Mouse (Mus musculus): ENCODE results near the gene Styx.
A peak's percentile ranks its signal among the peaks of the same experiment; 100 is the strongest.

Gene Styx

DNA sequence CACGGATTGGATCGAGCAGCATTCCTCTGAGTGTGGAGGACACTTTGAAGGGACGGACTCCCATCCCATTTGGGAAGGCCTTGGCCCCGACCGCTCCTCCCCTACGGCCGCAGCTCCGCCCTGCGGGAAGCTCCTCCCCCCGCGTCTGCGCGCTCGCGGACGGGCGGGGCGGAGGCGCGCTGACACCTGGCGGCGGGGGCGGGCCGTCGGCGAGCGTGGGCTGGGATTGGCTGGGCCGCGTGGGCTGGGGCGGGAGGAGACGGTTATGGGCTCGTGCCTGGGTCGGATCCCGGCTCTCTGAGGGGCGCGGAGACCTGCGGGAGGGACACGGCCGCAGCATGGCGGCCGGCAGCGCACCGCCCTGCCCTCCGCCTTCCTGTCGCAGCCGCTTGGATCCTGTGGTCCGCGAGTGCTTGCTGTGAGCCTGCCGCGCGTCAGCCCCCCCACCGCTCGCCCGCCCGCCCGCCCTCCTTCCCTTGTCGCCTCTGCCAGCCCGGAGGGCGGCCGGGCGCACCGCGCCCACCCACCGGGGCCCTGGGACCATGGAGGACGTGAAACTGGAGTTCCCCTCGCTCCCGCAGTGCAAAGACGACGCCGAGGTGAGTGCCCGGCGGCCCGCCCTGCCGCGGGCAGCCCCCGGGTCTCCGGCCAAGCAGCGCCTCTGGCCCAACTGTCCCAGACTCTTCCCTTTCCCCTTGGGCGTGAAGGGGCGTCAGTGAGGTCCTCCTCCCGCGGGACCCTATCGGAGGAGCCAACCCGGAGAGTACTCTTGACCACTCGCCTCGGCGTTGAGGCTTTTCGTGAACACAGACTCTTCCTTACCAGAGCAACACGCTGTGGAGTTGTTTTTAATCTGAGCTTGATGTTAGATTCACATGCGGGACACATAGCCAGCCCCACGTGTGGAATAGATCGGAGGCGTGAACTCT is at the start of gene Styx:
Gene Styx, plus strand, starts transcription at position 163 of the 929 bp plus-strand sequence.
- peak; percentile 91 to 97 for DNase-seq

DNA sequence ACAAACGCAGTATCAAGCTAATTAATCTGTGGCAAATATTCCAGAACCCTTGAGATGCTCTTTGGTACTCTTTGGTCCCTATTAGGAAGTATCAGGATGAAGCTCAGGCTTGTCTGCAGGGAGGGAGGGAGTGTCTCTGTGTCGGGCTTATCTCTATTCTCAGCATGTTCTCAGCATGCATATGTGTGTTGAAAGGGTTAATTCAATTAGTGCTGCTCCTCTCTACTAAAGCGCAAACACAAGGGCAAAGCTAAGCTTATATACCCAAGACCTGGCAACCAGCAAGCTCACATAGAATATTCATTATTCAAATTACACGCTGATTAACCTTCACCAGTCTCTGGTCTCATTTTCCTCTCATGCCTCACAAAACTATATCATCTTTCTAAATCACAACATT is 47.0 kb upstream of the Styx start:
- DNase-seq, result no peak

DNA sequence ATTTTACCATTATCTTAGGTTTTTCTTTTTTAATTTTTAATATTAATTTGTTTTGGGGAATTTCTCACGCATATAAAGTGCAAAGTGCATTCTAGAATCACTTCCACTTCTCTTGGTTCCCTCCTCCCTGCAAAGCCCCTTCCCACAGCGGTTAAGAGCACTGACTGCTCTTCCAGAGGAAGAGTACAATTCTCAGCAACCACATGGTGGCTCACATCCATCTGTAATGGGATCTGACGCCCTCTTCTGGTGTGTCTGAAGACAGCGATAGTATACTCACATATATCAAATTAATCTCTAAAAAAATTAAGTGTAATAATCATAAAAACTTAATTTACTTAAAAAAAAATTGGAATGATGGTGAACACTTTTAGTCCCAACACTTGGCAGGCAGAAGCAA is 46.5 kb upstream of the Styx start:
- DNase-seq, result no peak

DNA sequence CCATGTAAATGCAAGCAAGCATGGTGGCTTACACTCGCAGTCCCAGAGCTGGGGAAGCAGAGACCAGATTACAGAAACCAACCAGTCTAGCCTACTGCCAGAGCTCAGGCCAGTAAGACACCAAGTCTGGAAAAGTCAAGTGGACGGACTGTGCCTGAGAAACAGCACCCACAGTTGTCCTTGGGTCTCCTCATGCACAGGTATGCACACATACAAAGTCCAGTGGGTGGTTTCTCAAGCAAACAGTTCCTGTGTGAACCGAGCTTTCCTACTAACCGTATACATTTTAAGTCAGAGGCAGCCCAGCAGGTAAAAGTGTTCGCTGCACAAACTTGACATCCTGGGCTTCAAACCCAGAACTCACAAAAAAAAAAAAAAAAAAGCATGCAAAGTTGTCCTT is 45.0 kb upstream of the Styx start:
- no peak for DNase-seq

DNA sequence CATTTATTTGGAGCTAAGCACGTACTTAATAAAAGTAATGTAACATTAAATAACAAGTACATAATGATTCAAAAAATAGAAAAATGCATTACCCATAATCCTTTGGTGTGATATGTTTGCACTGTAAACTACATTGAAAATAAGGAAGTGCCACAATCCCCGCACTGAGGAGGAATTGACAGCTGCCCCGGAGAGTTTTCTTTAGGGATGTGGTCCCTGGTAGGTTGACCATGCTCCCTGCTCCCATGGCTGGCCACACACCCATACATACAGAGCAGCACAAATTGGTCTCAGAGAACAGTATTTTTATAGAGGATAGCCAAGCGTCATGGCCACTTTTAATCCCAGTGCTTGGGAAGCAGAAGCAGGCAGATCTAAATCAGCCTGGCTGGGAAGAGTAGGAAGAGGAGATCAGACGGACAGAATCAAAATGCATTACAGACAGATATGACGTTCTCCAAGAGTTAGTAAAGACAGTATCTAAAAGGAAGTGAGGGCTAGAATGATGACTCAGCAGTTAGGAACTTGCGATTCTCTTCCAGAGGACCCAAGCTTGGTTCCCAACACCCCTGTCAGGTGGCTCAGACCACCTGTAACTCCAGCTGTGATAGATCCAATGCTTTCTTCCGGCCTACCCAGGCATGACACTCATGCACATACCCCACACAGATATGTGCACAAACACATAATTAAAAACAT is 43.1 kb upstream of the Styx start:
- no peak for DNase-seq

DNA sequence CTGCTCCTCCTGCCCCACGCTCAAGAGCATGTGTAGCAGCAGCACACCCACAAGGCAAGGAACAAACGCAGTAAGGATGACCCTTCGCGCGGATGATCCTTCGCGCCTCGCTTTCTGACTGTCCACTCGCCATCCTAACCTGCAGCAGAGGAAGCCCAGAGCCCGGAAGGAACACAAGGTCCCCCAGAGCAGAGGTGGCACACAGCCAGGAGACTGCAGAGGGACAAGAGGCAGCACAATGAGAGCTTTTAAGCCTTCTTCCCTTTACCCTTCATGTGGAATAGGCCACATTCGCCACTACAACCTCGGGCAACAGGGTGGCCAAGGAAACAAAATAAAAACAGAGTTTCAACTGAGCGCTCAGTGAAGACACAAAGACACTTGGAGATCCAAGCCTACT is 41.2 kb upstream of the Styx start:
- DNase-seq, result peak; percentile 24 to 48

DNA sequence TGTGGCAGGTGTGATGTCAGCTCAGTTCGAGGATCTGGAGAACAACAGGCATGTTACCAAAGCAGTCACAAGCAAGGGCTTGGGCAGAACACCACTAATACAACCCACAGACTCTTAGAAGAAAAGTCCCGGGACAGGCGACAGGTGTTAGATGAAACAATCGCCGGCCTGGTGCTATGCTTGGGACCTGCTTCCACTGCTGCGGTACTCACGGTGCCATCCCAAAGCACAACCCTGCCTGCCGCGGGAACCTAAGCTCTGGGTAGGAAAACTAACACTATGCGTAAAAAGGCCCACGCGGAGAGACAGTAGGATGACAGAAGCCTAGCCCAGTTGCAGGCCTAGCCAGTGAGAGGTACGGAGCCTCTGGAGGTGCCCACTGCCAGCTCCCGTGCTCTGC is 40.8 kb upstream of the Styx start:
- no peak for DNase-seq

DNA sequence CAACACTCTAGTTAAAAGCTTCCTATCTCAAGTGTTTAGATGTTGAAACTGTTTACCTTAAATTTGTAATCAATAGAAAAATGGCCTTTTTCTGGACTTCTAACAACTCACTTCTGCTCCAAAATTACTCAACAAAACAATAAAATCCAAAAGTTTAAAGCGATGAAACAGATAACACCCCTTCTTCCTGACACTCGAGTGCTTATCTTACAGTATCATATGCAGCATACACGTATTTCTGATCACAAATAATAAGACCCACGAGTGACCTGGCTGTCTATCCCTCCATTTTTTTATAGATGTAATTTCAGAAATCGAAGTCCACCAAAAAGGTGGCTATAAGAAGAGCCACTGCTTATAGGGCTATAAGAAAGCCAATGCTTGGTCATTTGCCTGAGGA is 34.0 kb upstream of the Styx start:
- DNase-seq, result no peak

DNA sequence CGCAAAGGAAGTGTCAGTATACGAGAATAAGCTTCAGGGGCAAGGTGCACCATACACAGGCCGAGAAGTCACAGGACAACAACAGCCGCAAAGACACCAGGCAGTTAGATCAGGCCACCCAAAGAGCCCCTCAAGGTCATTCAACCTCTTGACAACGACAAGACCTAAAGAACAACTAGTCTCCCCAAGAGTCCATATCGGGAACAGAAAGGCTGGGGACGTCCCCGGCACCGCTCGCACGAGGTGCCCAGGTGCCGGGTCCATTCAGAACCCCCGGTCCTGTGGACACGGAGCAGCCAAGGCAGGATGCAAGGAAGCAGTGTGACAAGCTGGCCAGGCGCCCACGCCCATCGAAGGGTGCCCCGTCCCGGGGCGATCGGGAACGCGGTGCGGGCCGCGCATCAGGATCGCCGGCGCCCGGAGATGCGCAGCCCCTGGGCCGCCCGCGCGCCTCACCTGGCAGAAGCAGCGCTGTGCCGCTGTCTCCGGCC is 32.9 kb upstream of the Styx start:
- DNase-seq, result peak in 1 of 2 experiments; percentile 61

DNA sequence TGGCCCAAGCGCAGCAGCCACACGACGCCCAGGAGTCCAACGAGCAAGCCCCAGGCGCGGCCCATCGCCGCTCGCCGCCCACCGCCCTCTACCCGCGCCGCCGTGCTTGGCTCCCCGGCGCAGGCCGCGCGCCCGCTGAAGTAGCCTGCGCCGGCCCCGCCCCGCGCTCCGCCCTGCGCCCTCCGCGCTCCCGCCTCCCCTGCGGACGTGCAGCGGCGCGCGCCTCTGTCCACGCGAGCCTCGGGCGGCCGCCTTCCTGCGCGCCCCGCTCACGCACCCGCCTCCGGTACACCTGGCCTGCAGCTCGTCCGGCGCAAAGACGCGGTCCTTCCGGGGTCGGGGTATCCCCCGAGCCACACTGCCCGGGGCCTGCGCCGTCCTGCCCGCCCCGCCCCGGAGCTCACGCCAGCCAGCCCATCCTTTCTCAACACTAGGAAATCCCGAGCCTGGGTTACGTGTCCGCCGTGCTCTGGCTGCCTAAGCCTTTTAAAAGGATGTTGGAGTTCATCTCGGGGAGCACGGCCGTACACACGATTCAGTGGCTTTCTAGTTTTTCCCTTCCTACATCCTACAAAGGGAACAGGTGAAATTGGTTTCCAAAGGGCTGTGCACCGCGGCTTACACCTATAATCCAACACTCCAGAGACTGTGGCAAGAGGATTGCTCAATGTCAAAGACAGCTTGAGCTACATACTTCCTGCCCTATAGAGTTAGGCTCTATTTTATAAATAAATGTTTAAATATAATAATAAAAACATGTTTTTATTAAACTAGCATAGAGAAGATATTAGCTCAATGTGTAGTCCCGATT is 32.3 kb upstream of the Styx start, which contains the start of gene Ero1l:
Gene Ero1l, minus strand, starts transcription at position 346 of the 811 bp plus-strand sequence.
- DNase-seq, result peak; percentile 79 to 86

DNA sequence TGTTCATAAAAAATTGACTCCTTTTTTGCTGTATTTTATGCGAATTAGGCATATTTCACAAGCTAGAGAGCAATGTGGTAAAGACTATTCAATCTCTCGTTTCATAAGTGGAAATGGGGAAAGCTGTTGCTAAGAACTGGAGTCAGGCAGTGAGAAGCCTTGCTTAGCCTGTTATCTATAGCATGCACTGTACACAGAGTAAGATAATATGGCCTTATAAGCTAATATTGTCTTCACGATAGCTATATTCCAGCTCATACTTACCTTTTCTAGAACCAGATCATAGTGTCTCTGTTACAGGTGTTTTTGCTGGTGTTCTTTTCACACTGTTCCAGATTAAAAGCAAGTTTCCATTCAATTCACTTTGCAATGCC is 31.7 kb upstream of the Styx start:
- DNase-seq, result no peak

DNA sequence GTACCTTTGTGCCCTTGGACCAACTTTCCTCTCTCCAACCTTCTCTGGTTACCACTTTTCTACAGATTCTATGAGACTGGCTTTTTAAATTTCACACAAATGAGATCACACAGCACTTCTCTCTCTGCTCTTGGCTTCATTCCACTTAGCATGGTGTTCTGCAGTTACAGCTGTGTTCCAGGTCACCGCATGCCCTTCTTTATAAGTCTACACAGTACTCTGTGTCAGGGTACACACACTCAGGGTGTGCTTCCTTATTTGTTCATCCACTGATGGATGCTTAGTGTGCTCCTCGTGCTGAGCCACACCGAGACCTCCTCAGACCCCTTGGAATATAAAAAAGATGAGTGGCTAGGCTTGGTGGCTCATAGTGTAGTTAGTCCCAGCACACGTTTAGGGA is 30.8 kb upstream of the Styx start:
- no peak for DNase-seq

DNA sequence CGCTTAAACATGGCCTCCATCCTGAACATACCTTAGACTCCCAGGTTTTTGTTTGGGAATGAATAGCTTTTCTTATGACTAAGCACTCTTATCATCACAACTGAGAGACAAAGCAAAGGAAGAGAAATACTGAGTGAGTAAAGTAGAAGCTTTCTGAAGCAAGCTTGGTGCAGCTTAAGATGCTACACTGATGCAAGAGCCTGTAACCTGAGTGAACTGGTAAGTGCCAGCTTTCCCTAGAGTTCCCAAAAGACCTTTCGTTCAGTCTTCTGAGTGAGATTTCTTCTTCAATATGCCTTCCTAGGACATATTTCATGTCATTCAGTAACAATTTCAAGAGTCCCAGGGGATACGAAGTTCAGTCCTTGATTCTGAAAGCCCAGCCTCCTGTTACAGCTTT is 29.8 kb upstream of the Styx start:
- DNase-seq, result no peak

DNA sequence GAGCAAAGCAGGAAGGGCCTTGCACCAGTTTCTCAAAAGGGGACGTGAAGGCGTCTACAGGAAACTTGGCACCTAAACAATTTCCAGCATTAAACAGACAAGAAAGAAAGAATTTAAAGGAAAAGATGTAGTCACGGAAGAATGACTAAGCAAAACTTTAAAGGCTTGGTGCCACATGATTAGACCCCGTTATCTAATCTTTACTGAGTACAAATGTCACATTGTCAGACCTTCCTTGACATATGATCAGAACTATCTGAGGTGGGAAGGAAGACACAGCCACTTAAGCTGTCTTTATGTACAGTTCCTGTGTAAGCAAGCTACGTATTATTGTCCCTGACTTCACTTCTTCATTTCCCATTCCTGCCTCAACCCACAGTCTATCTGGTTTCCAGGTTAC is 29.3 kb upstream of the Styx start:
- no peak for DNase-seq

DNA sequence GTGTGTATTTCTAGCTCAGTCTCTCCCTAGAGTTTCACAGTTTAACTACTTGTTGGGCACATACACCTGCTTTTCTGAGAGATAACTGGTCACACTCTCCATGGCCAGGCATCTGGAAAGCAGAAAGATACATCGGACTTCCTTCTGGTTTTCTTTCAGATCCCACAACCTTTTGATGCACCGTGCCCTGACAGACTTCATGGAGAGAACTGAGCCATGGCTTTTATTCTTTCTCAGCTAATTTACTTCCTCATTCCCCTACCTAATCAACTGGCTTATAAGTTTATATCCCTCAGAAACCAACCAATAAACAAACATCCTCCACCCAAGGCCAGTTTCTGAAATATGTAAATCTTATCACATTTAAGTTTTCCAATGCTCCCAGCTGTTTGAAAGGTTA is 28.4 kb upstream of the Styx start:
- no peak for DNase-seq

DNA sequence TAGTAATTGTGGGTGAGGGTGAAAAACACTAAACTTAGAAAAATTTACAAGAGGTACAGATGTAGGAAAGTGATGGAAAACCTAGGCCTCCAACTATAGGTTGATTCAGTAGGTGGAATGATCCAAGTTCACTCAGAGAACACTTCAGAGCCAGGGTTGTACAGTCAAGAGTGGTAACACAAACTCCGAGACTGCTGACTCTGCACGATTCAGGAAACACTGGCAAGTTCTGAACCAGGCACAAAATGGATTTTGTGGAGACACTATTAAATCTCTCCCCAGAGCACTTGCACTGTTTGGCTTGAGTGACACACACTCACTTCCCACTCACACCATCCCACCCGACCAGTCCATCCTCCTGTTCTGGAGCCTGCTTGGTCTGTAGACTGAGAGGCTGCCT is 27.6 kb upstream of the Styx start:
- no peak for DNase-seq

DNA sequence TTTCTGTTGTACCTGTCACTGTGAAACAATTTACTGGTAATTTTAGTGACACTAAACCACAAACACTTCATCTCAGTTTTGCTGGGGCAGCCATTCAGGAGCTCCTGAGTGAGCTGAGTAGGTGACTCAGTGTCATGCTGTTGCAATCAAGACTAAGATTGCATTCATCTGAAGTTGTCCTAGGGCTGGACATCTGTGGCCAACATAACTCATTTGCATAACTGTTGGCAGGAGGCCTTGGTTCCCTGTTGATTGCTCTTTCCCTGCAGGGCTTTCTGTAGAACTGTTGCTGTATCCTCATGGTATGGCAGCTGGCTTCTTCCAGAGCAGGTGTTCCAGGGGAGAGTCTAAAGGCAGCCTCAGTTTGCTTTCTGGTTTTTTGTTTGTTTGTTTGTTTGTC is 25.4 kb upstream of the Styx start:
- DNase-seq, result no peak

DNA sequence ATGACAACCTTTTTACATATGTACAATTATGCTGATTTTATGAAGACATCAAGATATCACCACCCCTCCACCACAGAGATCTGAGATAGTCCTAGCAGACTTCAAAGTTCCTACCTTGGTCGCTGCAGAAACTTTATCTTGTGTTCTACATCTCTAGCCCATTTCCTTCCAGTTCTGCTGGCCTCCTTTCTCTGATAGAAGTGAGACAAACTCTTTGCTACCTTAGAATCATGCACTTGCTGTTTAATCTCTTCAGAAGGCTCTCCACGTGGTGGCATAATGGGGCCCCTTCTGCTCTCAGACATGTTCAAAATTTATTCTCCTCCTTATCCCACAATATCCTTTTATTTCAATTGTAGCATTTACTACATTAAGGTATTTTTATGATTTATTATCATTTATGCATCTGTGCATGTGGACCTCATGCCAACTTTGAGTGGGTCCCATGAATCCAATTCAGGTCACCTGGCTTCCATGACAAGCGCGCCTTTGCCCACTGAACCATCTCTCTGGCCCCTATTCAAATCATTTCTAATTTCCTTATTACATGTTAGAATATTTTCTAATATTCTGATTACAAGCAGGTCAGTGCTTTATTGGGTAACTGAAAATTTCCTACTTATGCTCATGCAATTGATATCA is 22.7 kb upstream of the Styx start:
- DNase-seq, result no peak

DNA sequence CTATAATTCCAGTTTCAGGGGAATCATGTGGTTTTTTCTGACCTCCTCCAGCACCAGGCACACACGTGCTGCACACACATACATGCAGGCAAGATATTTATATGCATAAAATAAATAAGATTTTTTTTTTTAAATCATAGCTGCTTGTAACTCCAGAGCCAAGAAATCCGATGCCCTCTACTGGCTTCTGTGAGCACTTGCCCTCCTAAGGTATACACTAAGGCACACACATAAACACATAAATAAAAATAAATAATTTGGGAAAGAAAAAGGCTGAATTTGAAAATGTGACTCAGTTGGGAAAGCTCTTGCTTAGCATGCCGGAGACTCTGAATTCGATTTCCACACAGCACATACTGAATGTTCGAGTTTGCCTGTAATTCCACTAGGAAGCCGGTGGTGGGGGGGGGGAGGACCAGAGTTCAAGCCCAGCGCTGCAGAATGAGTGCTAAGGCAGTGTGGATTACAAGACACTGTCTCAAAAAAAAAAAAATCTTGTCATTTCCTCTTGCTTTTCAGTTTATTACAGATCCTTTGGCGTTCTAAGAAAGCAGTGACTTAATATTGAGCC is 21.8 kb upstream of the Styx start:
- DNase-seq, result no peak

DNA sequence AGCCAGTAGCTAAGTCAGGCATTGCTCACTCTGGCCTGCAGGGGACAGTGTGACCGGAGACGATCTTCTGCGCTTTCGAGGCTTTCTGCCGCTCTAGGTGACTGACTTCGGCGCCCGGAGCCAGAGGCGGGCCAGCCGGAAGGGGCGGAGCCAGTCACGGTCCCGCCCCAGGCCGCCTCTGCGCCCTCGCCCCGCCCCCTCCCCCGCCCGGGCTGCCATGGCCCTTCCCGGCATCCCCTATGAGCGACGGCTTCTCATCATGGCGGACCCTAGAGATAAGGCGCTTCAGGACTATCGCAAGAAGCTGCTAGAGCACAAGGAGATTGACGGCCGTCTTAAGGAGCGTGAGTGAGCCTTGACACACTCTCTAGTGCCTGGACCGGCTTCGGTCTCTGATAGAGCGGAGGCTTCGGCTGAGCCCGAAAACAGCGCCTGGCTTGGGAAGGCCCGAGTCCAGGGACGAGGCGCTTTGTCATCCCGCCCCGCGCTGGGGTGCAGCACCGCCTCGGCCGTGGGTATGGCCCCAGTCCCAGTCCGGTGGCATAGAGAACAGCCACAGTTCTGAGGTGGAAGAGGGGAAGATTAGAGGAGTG is 21.2 kb upstream of the Styx start, which contains the start of gene Psmc6:
Gene Psmc6, plus strand, starts transcription at position 200 of the 593 bp plus-strand sequence.
- peak; percentile 91 to 92 for DNase-seq
